Mouse (Mus musculus) liver, embryonic 16.5 days (tissue): ENCODE data around the gene Serpine3. TPM values are rescaled to one million over a fixed set of nuclear protein-coding genes. Genes with fewer than 3 reads are reported as not detected.
"Not testable (repeated sequence)": the region's sequence is repeated elsewhere in the genome, so short reads cannot be mapped to it uniquely, and the experiment has no call there.

Experiments
- ATAC-seq: fragments of 200-750 bp; cut with Nextera tagmentation; 2 replicates; pipeline ENCODE4 v1.8.0; 2017; ENCODE audit warnings: low read depth, mild to moderate bottlenecking, moderate number of reproducible peaks, moderate library complexity
- H3K27ac ChIP-seq: fragments of 300-500 bp; sonication (generic); 2 replicates; pipeline ENCODE4 v1.5.1; 2014; ENCODE audit warnings: mild to moderate bottlenecking, low read length
- H3K27me3 ChIP-seq: fragments of 300-500 bp; sonication (generic); 2 replicates; pipeline ENCODE4 v1.6.1; 2014; ENCODE audit warnings: low read depth, low read length, mixed read lengths; ENCODE audit not compliant: control insufficient read depth, insufficient read depth
- H3K36me3 ChIP-seq: fragments of 300-500 bp; sonication (generic); 2 replicates; pipeline ENCODE4 v1.6.1; 2014; ENCODE audit warnings: mild to moderate bottlenecking; ENCODE audit not compliant: control insufficient read depth, insufficient read depth
- H3K4me1 ChIP-seq: fragments of 300-500 bp; sonication (generic); 2 replicates; pipeline ENCODE4 v1.6.1; 2014; ENCODE audit warnings: low read depth, low read length, mixed read lengths; ENCODE audit not compliant: control insufficient read depth
- H3K4me2 ChIP-seq: fragments of 300-500 bp; sonication (generic); 2 replicates; pipeline ENCODE4 v1.6.1; 2014; ENCODE audit warnings: low read depth, low read length, mixed read lengths
- H3K4me3 ChIP-seq: fragments of 300-500 bp; sonication (generic); 2 replicates; pipeline ENCODE4 v1.5.1; 2014; ENCODE audit warnings: low read depth, mild to moderate bottlenecking, low read length
- H3K9ac ChIP-seq: fragments of 300-500 bp; sonication (generic); 2 replicates; pipeline ENCODE4 v1.6.1; 2014; ENCODE audit warnings: low read depth, low read length
- H3K9me3 ChIP-seq: fragments of 300-500 bp; sonication (generic); replicated peaks from 2 replicates; pipeline ENCODE4 v1.6.1; 2016; ENCODE audit warnings: low read length; ENCODE audit not compliant: control insufficient read depth
- WGBS: fragments of 180-500 bp; shearing (Covaris S2); extraction: QIAGEN DNeasy Blood & Tissue Kit; methylation state at CpG from one replicate; pipeline ENCODE4 v1.1.7; 2014; ENCODE audit not compliant: insufficient replicate concordance; 5-methylcytosine and 5-hydroxymethylcytosine counted together
- polyA plus RNA-seq: library from polyadenylated mRNA; unstranded; fragments of >200 nt; fragmentation: Nextera tagmentation; extraction: Ambion mirVana; gene quantifications from 2 replicates; pipeline ENCODE4 v1.2.1, GENCODE M21; 2015

The Serpine3 gene
- not detected in 2 replicates for polyA plus RNA-seq

GRCm38 (mm10) chr14:62663367-62663766 lies at the start of gene Serpine3:
Gene Serpine3, plus strand, starts transcription at chr14:62663667.
- Histone ChIP-seq H3K27ac (no peak within 1 kb of the TSS), H3K36me3 (no peaks in the 10 kb centered on the region), H3K9ac (no peak within 1 kb of the TSS), H3K4me3 (no peak within 1 kb of the TSS), H3K4me1 (no peaks in the 10 kb centered on the region), H3K4me2 (no peak within 1 kb of the TSS), H3K9me3 (no peaks in the 10 kb centered on the region), H3K27me3 (no peaks in the 10 kb centered on the region)
- WGBS = 68% methylated on average over 8 of the region's 8 CpGs
- no peak for ATAC-seq

GRCm38 (mm10) chr14:62622393-62622792 lies 41.1 kb upstream of the Serpine3 start:
- Histone ChIP-seq H3K27ac (no peak overlapping the region), H3K27me3 (no peaks in the 10 kb centered on the region), H3K9ac (no peak overlapping the region), H3K4me3 (no peak overlapping the region), H3K36me3 (no peaks in the 10 kb centered on the region), H3K4me1 (no peaks in the 10 kb centered on the region), H3K4me2 (no peak overlapping the region), H3K9me3 (no peaks in the 10 kb centered on the region)
- 74% methylated on average over 3 of the region's 3 CpGs for WGBS
- no peak for ATAC-seq

- Histone ChIP-seq H3K9me3 (no peaks in the 10 kb centered on the region), H3K27ac (no peak overlapping the region), H3K9ac (no peak overlapping the region), H3K4me3 (no peak overlapping the region), H3K36me3 (no peaks in the 10 kb centered on the region), H3K27me3 (no peaks in the 10 kb centered on the region), H3K4me1 (no peaks in the 10 kb centered on the region), H3K4me2 (no peak overlapping the region)
- WGBS = 64% methylated on average over 5 of the region's 5 CpGs
- ATAC-seq = no peak
These were observed 35.5 kb upstream of the Serpine3 start for GRCm38 (mm10) chr14:62627951-62628350.

- Histone ChIP-seq H3K9ac (no peak overlapping the region), H3K27ac (no peak overlapping the region)
These were observed 25.8 kb upstream of the Serpine3 start for GRCm38 (mm10) chr14:62637436-62638344.

GRCm38 (mm10) chr14:62638345-62638702 lies 25.1 kb upstream of the Serpine3 start:
- H3K9ac ChIP-seq = no peak overlapping the region
- H3K27ac ChIP-seq = no peak overlapping the region
- no peaks in the 10 kb centered on the region for H3K4me1 ChIP-seq
- H3K9me3 ChIP-seq = no peaks in the 10 kb centered on the region
- no peak overlapping the region for H3K4me3 ChIP-seq
- 59% methylated on average over 6 of the region's 6 CpGs for WGBS
- no peaks in the 10 kb centered on the region for H3K27me3 ChIP-seq
- no peak for ATAC-seq
- H3K4me2 ChIP-seq = no peak overlapping the region
- no peaks in the 10 kb centered on the region for H3K36me3 ChIP-seq

More at GRCm38 (mm10) chr14:62637436-62638344, 25.8 kb upstream of the Serpine3 start:
- Histone ChIP-seq H3K27me3 (no peaks in the 10 kb centered on the region), H3K9me3 (no peaks in the 10 kb centered on the region), H3K4me2 (no peak overlapping the region), H3K36me3 (no peaks in the 10 kb centered on the region), H3K4me3 (no peak overlapping the region), H3K4me1 (no peaks in the 10 kb centered on the region)
- WGBS = 25% methylated on average over 9 of the region's 9 CpGs
- ATAC-seq = no peak

GRCm38 (mm10) chr14:62639111-62639510 lies 24.4 kb upstream of the Serpine3 start:
- Histone ChIP-seq H3K9ac (no peak overlapping the region), H3K27me3 (no peaks in the 10 kb centered on the region), H3K36me3 (no peaks in the 10 kb centered on the region), H3K4me2 (no peak overlapping the region), H3K4me1 (no peaks in the 10 kb centered on the region), H3K27ac (no peak overlapping the region), H3K9me3 (no peaks in the 10 kb centered on the region), H3K4me3 (no peak overlapping the region)
- 44% methylated on average over 6 of the region's 6 CpGs for WGBS
- no peak for ATAC-seq

- no peak overlapping the region for H3K9ac ChIP-seq
- WGBS = 59% methylated on average over 5 of the region's 5 CpGs
- H3K27me3 ChIP-seq = no peaks in the 10 kb centered on the region
- no peaks in the 10 kb centered on the region for H3K9me3 ChIP-seq
- H3K36me3 ChIP-seq = no peaks in the 10 kb centered on the region
- no peak overlapping the region for H3K4me3 ChIP-seq
- no peak overlapping the region for H3K27ac ChIP-seq
- H3K4me2 ChIP-seq = no peak overlapping the region
- no peaks in the 10 kb centered on the region for H3K4me1 ChIP-seq
- no peak for ATAC-seq
These were observed 23.9 kb upstream of the Serpine3 start for GRCm38 (mm10) chr14:62639551-62639950.

GRCm38 (mm10) chr14:62640396-62640795 lies 23.1 kb upstream of the Serpine3 start:
- no peaks in the 10 kb centered on the region for H3K4me1 ChIP-seq
- H3K9me3 ChIP-seq = no peaks in the 10 kb centered on the region
- ATAC-seq = no peak
- no peak overlapping the region for H3K4me3 ChIP-seq
- H3K27me3 ChIP-seq = no peaks in the 10 kb centered on the region
- 62% methylated on average over 4 of the region's 4 CpGs for WGBS
- H3K4me2 ChIP-seq = no peak overlapping the region
- H3K9ac ChIP-seq = no peak overlapping the region
- no peaks in the 10 kb centered on the region for H3K36me3 ChIP-seq
- no peak overlapping the region for H3K27ac ChIP-seq

- ATAC-seq, H3K27ac ChIP-seq, H3K9me3 ChIP-seq, H3K36me3 ChIP-seq, H3K4me3 ChIP-seq, H3K9ac ChIP-seq, H3K4me2 ChIP-seq, H3K4me1 ChIP-seq, H3K27me3 ChIP-seq: not testable (repeated sequence)
- WGBS = 51% methylated on average over 6 of the region's 7 CpGs
These were observed 21.1 kb upstream of the Serpine3 start for GRCm38 (mm10) chr14:62642368-62642767.
